Mouse (Mus musculus) midbrain, embryonic 13.5 days (tissue): Measurements from ENCODE around the gene Elmod3. TPM values are rescaled to one million over a fixed set of nuclear protein-coding genes. Genes with fewer than 3 reads are reported as not detected.

Experiments used
- ATAC-seq: fragments of 200-750 bp; cut with Nextera tagmentation; 2 replicates; pipeline ENCODE4 v1.8.0; 2017; ENCODE audit warnings: mild to moderate bottlenecking, moderate TSS enrichment, moderate library complexity
- H3K27ac ChIP-seq: fragments of 300-500 bp; sonication (generic); 2 replicates; pipeline ENCODE4 v1.5.1; 2015; ENCODE audit warnings: inconsistent platforms, mild to moderate bottlenecking, moderate library complexity
- H3K27me3 ChIP-seq: fragments of 300-500 bp; sonication (generic); 2 replicates; pipeline ENCODE4 v1.6.1; 2015; ENCODE audit warnings: mild to moderate bottlenecking, inconsistent platforms
- H3K36me3 ChIP-seq: fragments of 300-500 bp; sonication (generic); 2 replicates; pipeline ENCODE4 v1.6.1; 2015; ENCODE audit warnings: mild to moderate bottlenecking, inconsistent platforms
- H3K4me1 ChIP-seq: fragments of 300-500 bp; sonication (generic); replicated peaks from 2 replicates; pipeline ENCODE4 v1.6.1; 2015; ENCODE audit warnings: inconsistent platforms
- H3K4me2 ChIP-seq: fragments of 300-500 bp; sonication (generic); replicated peaks from 2 replicates; pipeline ENCODE4 v1.6.1; 2015; ENCODE audit warnings: moderate library complexity, mild to moderate bottlenecking, inconsistent platforms
- H3K4me3 ChIP-seq: fragments of 300-500 bp; sonication (generic); replicated peaks from 2 replicates; pipeline ENCODE4 v1.5.1; 2015; ENCODE audit warnings: mild to moderate bottlenecking, inconsistent platforms
- H3K9ac ChIP-seq: fragments of 300-500 bp; sonication (generic); replicated peaks from 2 replicates; pipeline ENCODE4 v1.6.1; 2015; ENCODE audit warnings: mild to moderate bottlenecking, inconsistent platforms
- H3K9me3 ChIP-seq: fragments of 300-500 bp; sonication (generic); 2 replicates; pipeline ENCODE4 v1.6.1; 2016; ENCODE audit warnings: mild to moderate bottlenecking, inconsistent platforms
- WGBS: fragments of 180-500 bp; shearing (Covaris S2); methylation state at CpG from one replicate; pipeline ENCODE4 v1.1.7; 2015; 5-methylcytosine and 5-hydroxymethylcytosine counted together
- polyA plus RNA-seq: library from polyadenylated mRNA; unstranded; fragments of >200 nt; fragmentation: Nextera tagmentation; extraction: Ambion mirVana; gene quantifications from 2 replicates; pipeline ENCODE4 v1.2.1, GENCODE M21; 2015

The Elmod3 gene
- 15.7 and 16.5 TPM in 2 replicates for polyA plus RNA-seq

GRCm38 (mm10) chr6:72597956-72598753 lies at the start of gene Elmod3, which contains the start of gene Retsat:
Gene Elmod3, minus strand, starts transcription at chr6:72598413.
Gene Retsat, plus strand, starts transcription at chr6:72598475.
- peak within 1 kb of the TSS; percentile 17; the same call in 1 of the 2 replicates for H3K27ac ChIP-seq

GRCm38 (mm10) chr6:72647383-72647820 lies 49.2 kb upstream of the Elmod3 start:
- H3K4me2 ChIP-seq, result no peak overlapping the region
- H3K27me3 ChIP-seq, result no peaks in the 10 kb centered on the region
- no peaks in the 10 kb centered on the region for H3K9me3 ChIP-seq
- no peak overlapping the region for H3K27ac ChIP-seq
- no peaks in the 10 kb centered on the region; the same call in 1 of the 2 replicates for H3K4me1 ChIP-seq
- H3K4me3 ChIP-seq, result no peak overlapping the region
- WGBS, result 62% methylated on average over 10 of the region's 10 CpGs
- ATAC-seq, result peak; percentile 81
- no peak overlapping the region for H3K9ac ChIP-seq
- H3K36me3 ChIP-seq, result no peaks in the 10 kb centered on the region

More at GRCm38 (mm10) chr6:72597956-72598753, at the start of gene Elmod3, which contains the start of gene Retsat:
- ATAC-seq, result peak; percentile 95
- Histone ChIP-seq H3K4me1 (peaks cover 20% of the 10 kb centered on the region), H3K27me3 (no peaks in the 10 kb centered on the region), H3K9ac (peak within 1 kb of the TSS; percentile 77), H3K36me3 (0 out of 2 replicates have a peak, but pooled peaks cover 3% of the 10 kb centered on the region), H3K4me3 (peak within 1 kb of the TSS; percentile 64), H3K4me2 (peak within 1 kb of the TSS; percentile 67), H3K9me3 (no peaks in the 10 kb centered on the region)
- WGBS, result 2% methylated on average over 38 of the region's 38 CpGs

- WGBS, result 78% methylated on average over 7 of the region's 7 CpGs
These were observed 47.2 kb upstream of the Elmod3 start for GRCm38 (mm10) chr6:72645364-72645763.

GRCm38 (mm10) chr6:72644576-72644975 lies 46.4 kb upstream of the Elmod3 start:
- no peak for ATAC-seq
- Histone ChIP-seq H3K9me3 (no peaks in the 10 kb centered on the region), H3K4me1 (no peaks in the 10 kb centered on the region; the same call in 1 of the 2 replicates), H3K27ac (no peak overlapping the region), H3K4me3 (no peak overlapping the region), H3K27me3 (no peaks in the 10 kb centered on the region), H3K4me2 (no peak overlapping the region), H3K36me3 (no peaks in the 10 kb centered on the region), H3K9ac (no peak overlapping the region)
- whole genome bisulfite sequencing, result 79% methylated on average over 4 of the region's 4 CpGs

More at GRCm38 (mm10) chr6:72645364-72645763, 47.2 kb upstream of the Elmod3 start:
- no peak overlapping the region for H3K4me3 ChIP-seq
- no peaks in the 10 kb centered on the region for H3K9me3 ChIP-seq
- no peak for ATAC-seq
- no peaks in the 10 kb centered on the region; the same call in 1 of the 2 replicates for H3K4me1 ChIP-seq
- H3K4me2 ChIP-seq, result no peak overlapping the region
- no peaks in the 10 kb centered on the region for H3K27me3 ChIP-seq
- no peak overlapping the region for H3K9ac ChIP-seq
- H3K36me3 ChIP-seq, result no peaks in the 10 kb centered on the region
- H3K27ac ChIP-seq, result no peak overlapping the region

GRCm38 (mm10) chr6:72641218-72641954 lies 43.2 kb upstream of the Elmod3 start:
- Histone ChIP-seq H3K9me3 (no peaks in the 10 kb centered on the region), H3K9ac (no peak overlapping the region), H3K4me2 (no peak overlapping the region), H3K27ac (no peak overlapping the region), H3K4me3 (no peak overlapping the region), H3K27me3 (no peaks in the 10 kb centered on the region), H3K36me3 (no peaks in the 10 kb centered on the region), H3K4me1 (no peaks in the 10 kb centered on the region)
- ATAC-seq, result no peak
- 83% methylated on average over 18 of the region's 18 CpGs for WGBS

GRCm38 (mm10) chr6:72636940-72637339 lies 38.7 kb upstream of the Elmod3 start:
- ATAC-seq, result no peak
- Histone ChIP-seq H3K9me3 (no peaks in the 10 kb centered on the region), H3K4me2 (no peak overlapping the region), H3K36me3 (no peaks in the 10 kb centered on the region), H3K27me3 (no peaks in the 10 kb centered on the region), H3K9ac (no peak overlapping the region), H3K4me3 (no peak overlapping the region), H3K27ac (no peak overlapping the region), H3K4me1 (0 out of 2 replicates have a peak, but pooled peaks cover 3% of the 10 kb centered on the region)
- 90% methylated on average over 3 of the region's 3 CpGs for WGBS

- no peaks in the 10 kb centered on the region for H3K9me3 ChIP-seq
- ATAC-seq, result peak; percentile 80
- 52% methylated on average over 12 of the region's 12 CpGs for WGBS
- 0 out of 2 replicates have a peak overlapping the region, but pooled peaks have one; percentile 25 for H3K27ac ChIP-seq
- no peak overlapping the region for H3K4me2 ChIP-seq
- H3K36me3 ChIP-seq, result peaks cover 1% of the 10 kb centered on the region; the same call in 1 of the 2 replicates
- no peak overlapping the region for H3K4me3 ChIP-seq
- H3K27me3 ChIP-seq, result no peaks in the 10 kb centered on the region
- no peak overlapping the region for H3K9ac ChIP-seq
- 0 out of 2 replicates have a peak, but pooled peaks cover 3% of the 10 kb centered on the region for H3K4me1 ChIP-seq
These were observed 37.7 kb upstream of the Elmod3 start for GRCm38 (mm10) chr6:72635760-72636431.

- H3K36me3 ChIP-seq, result peaks cover 3% of the 10 kb centered on the region; the same call in 1 of the 2 replicates
These were observed 36.1 kb upstream of the Elmod3 start for GRCm38 (mm10) chr6:72634311-72634710.

GRCm38 (mm10) chr6:72631700-72632099 lies 33.5 kb upstream of the Elmod3 start:
- Histone ChIP-seq H3K4me2 (no peak overlapping the region), H3K4me1 (0 out of 2 replicates have a peak, but pooled peaks cover 3% of the 10 kb centered on the region), H3K27ac (no peak overlapping the region), H3K36me3 (peaks cover 8% of the 10 kb centered on the region; the same call in 1 of the 2 replicates), H3K9ac (no peak overlapping the region), H3K9me3 (no peaks in the 10 kb centered on the region), H3K4me3 (no peak overlapping the region), H3K27me3 (no peaks in the 10 kb centered on the region)
- WGBS, result 86% methylated on average over 6 of the region's 6 CpGs
- ATAC-seq, result no peak

More at GRCm38 (mm10) chr6:72634311-72634710, 36.1 kb upstream of the Elmod3 start:
- WGBS, result 81% methylated on average over 10 of the region's 10 CpGs
- Histone ChIP-seq H3K9me3 (no peaks in the 10 kb centered on the region), H3K4me3 (no peak overlapping the region), H3K27ac (no peak overlapping the region), H3K4me1 (0 out of 2 replicates have a peak, but pooled peaks cover 3% of the 10 kb centered on the region), H3K9ac (no peak overlapping the region), H3K4me2 (no peak overlapping the region), H3K27me3 (no peaks in the 10 kb centered on the region)
- no peak for ATAC-seq

- Histone ChIP-seq H3K4me1 (no peaks in the 10 kb centered on the region), H3K27me3 (no peaks in the 10 kb centered on the region), H3K9ac (no peak overlapping the region), H3K4me2 (no peak overlapping the region), H3K4me3 (no peak overlapping the region), H3K9me3 (no peaks in the 10 kb centered on the region), H3K27ac (no peak overlapping the region), H3K36me3 (peaks cover 8% of the 10 kb centered on the region; the same call in 1 of the 2 replicates)
- no peak for ATAC-seq
- 95% methylated on average over 14 of the region's 14 CpGs for WGBS
These were observed 32.7 kb upstream of the Elmod3 start for GRCm38 (mm10) chr6:72630961-72631360.

GRCm38 (mm10) chr6:72630370-72630769 lies 32.2 kb upstream of the Elmod3 start:
- no peak for ATAC-seq
- WGBS, result 79% methylated on average over 2 of the region's 2 CpGs

More at GRCm38 (mm10) chr6:72630370-72630769, 32.2 kb upstream of the Elmod3 start:
- H3K27ac ChIP-seq, result no peak overlapping the region
- no peaks in the 10 kb centered on the region for H3K27me3 ChIP-seq
- no peaks in the 10 kb centered on the region for H3K9me3 ChIP-seq
- H3K4me2 ChIP-seq, result no peak overlapping the region
- no peaks in the 10 kb centered on the region for H3K4me1 ChIP-seq
- no peak overlapping the region for H3K9ac ChIP-seq
- H3K36me3 ChIP-seq, result peaks cover 8% of the 10 kb centered on the region; the same call in 1 of the 2 replicates
- no peak overlapping the region for H3K4me3 ChIP-seq
